Mouse (Mus musculus) CH12.LX (cell line): ENCODE measurements around the gene Gamt.

Experiments
- CTCF ChIP-seq, 2 experiments: IDR thresholded peaks in 1 of 2; conservative IDR thresholded peaks in 1 of 2; 2 replicates each; pipeline ENCODE4 v1.5.1; 2011 to 2012; ENCODE audit warnings: low read depth in 2 of 2, low read length in 2 of 2, improper control_type of control experiment in 1 of 2, inconsistent platforms in 1 of 2, mild to moderate bottlenecking in 1 of 2, moderate library complexity in 1 of 2
- JUN ChIP-seq: IDR thresholded peaks from 2 replicates; pipeline ENCODE4 v1.6.1; 2011; ENCODE audit warnings: low read depth, mild to moderate bottlenecking, low read length, improper control_type of control experiment, moderate library complexity; ENCODE audit not compliant: insufficient read depth
- MAX ChIP-seq: IDR thresholded peaks from 2 replicates; pipeline ENCODE4 v1.6.1; 2011; ENCODE audit warnings: low read length, improper control_type of control experiment
- MAZ ChIP-seq: IDR thresholded peaks from 2 replicates; pipeline ENCODE4 v1.6.1; 2012; ENCODE audit warnings: low read depth, mild to moderate bottlenecking, inconsistent platforms, low read length, improper control_type of control experiment, moderate library complexity
- NELFE ChIP-seq: IDR thresholded peaks from 2 replicates; pipeline ENCODE4 v1.6.1; 2011; ENCODE audit warnings: low read depth, low read length, improper control_type of control experiment
- POLR2A ChIP-seq: IDR thresholded peaks from 2 replicates; pipeline ENCODE4 v1.6.1; 2011; ENCODE audit warnings: low read depth, mild to moderate bottlenecking, improper control_type of control experiment, low read length
- SIN3A ChIP-seq: IDR thresholded peaks from 2 replicates; pipeline ENCODE4 v1.6.1; 2012; ENCODE audit warnings: low read length, improper control_type of control experiment, inconsistent platforms
- UBTF ChIP-seq: IDR thresholded peaks from 2 replicates; pipeline ENCODE4 v1.6.1; 2012; ENCODE audit warnings: low read depth, mild to moderate bottlenecking, inconsistent platforms, low read length, improper control_type of control experiment, moderate library complexity

DNA sequence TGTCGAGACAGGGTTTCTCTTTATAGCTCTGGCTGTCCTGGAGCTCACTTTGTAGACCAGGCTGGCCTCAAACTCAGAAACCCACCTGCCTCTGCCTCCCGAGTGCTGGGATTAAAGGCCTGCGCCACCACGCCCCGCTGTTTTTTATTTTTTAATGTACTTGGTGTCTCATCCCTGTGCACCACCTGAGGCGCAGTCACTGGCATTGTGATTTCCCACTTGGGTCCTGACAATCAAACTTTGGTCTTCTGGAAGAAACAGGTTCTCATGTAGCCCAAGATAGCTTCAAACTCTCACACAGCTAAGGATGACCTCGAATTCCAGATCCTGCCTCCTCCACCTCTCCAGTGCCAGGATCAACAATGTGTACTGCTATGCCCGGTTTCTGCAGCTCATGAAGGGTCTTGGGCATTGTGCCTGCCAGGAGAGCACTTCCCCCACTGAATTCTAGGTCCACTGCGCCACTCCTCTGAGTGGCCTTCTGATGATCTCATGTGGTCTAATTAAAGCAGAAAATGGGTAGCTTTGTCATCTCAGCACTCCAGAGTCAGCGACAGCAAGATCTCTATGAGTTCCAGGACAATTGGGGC lies 2.1 kb upstream of the Gamt start:
- TF ChIP-seq POLR2A (no peak), MAX (no peak), NELFE (no peak), MAZ (no peak), CTCF (conservative IDR thresholded peaks at IDR 0.05 in 1 of 2, IDR thresholded peaks at IDR 0.05 in 1 of 2; ENCODE audit: low read depth in 2 of 2, low read length in 2 of 2) (no peak), JUN (no peak), UBTF (no peak), SIN3A (no peak)
